Mouse (Mus musculus) liver, adult 2 months (tissue): Measurements from ENCODE around the gene Kdm3a. TPM values are rescaled to one million over a fixed set of nuclear protein-coding genes. Genes with fewer than 3 reads are reported as not detected.

Experiments used
- DNase-seq: peaks from one replicate; pipeline ENCODE4 v3.0.0-alpha.2; 2011; ENCODE audit warnings: low read depth, low spot score; ENCODE audit errors: extremely low read depth
- H3K27ac ChIP-seq: fragments of 200-500 bp; replicated peaks from 2 replicates; pipeline ENCODE4 v1.5.1; 2012; ENCODE audit warnings: low read depth, mild to moderate bottlenecking, control low read depth, inconsistent platforms, low read length; ENCODE audit not compliant: insufficient read depth
- H3K27me3 ChIP-seq: fragments of 200-500 bp; 2 replicates; pipeline ENCODE4 v1.6.1; 2012; ENCODE audit warnings: mild to moderate bottlenecking, moderate library complexity, low read length, inconsistent platforms; ENCODE audit not compliant: control insufficient read depth, insufficient read depth
- H3K36me3 ChIP-seq: fragments of 200-500 bp; 2 replicates; pipeline ENCODE4 v1.6.1; 2012; ENCODE audit warnings: low read length, inconsistent platforms; ENCODE audit not compliant: control insufficient read depth, insufficient read depth
- H3K4me1 ChIP-seq: fragments of 200-500 bp; 2 replicates; pipeline ENCODE4 v1.6.1; 2011; ENCODE audit warnings: low read length; ENCODE audit not compliant: control insufficient read depth, insufficient read depth
- H3K4me3 ChIP-seq: fragments of 200-500 bp; 2 replicates; pipeline ENCODE4 v1.5.1; 2011; ENCODE audit warnings: low read depth, mild to moderate bottlenecking, control low read depth, low read length, moderate library complexity; ENCODE audit not compliant: insufficient read depth
- H3K79me2 ChIP-seq: fragments of 200-500 bp; 2 replicates; pipeline ENCODE4 v1.6.1; 2012; ENCODE audit warnings: inconsistent platforms, mild to moderate bottlenecking, low read length, moderate library complexity; ENCODE audit not compliant: control insufficient read depth, insufficient read depth
- H3K9ac ChIP-seq: fragments of 200-500 bp; 2 replicates; pipeline ENCODE4 v1.6.1; 2012; ENCODE audit warnings: low read depth, mild to moderate bottlenecking, control low read depth, inconsistent platforms, low read length
- CTCF ChIP-seq: fragments of 200-500 bp; IDR thresholded peaks from 2 replicates; pipeline ENCODE4 v1.5.1; 2011; ENCODE audit warnings: low read depth, low read length, control low read depth
- POLR2A ChIP-seq: fragments of 200-500 bp; IDR thresholded peaks from 2 replicates; pipeline ENCODE4 v1.6.1; 2011; ENCODE audit warnings: low read length, control low read depth; ENCODE audit not compliant: insufficient read depth; ENCODE audit errors: extremely low read depth
- WGBS: fragments of 180-500 bp; shearing (Covaris S2); methylation state at CpG from one replicate; pipeline ENCODE4 v1.1.7; 2018; 5-methylcytosine and 5-hydroxymethylcytosine counted together
- polyA plus RNA-seq: library from polyadenylated mRNA; depleted of rRNA; stranded (reverse); fragments of >200 nt; gene quantifications from 2 replicates; pipeline ENCODE4 v1.2.3, GENCODE M21; 2012
- total RNA-seq: library from RNA; depleted of rRNA; stranded (reverse); fragments of >200 nt; gene quantifications from 2 replicates; pipeline ENCODE4 v1.2.3, GENCODE M21; 2014

Kdm3a gene
- total and polyA plus RNA-seq, 2 experiments = 4.0 to 17.6 TPM

GRCm38 (mm10) chr6:71624723-71625122 lies 8.1 kb downstream of the Kdm3a start:
- Histone ChIP-seq H3K36me3 (peaks cover 55% of the 10 kb centered on the region), H3K27me3 (no peaks in the 10 kb centered on the region), H3K79me2 (no peaks in the 10 kb centered on the region), H3K4me1 (peaks cover 6% of the 10 kb centered on the region; the same call in 1 of the 2 replicates), H3K9ac (no peak overlapping the region), H3K4me3 (no peak overlapping the region), H3K27ac (no peak overlapping the region)
- TF ChIP-seq POLR2A (no peak), CTCF (no peak)
- no peak for DNase-seq

- Histone ChIP-seq H3K9ac (no peak overlapping the region), H3K79me2 (no peaks in the 10 kb centered on the region), H3K36me3 (peaks cover 58% of the 10 kb centered on the region), H3K4me1 (peaks cover 3% of the 10 kb centered on the region; the same call in 1 of the 2 replicates), H3K4me3 (no peak overlapping the region), H3K27me3 (no peaks in the 10 kb centered on the region), H3K27ac (no peak overlapping the region)
- WGBS = 48% methylated on average over 5 of the region's 5 CpGs
- DNase-seq = peak; percentile 27
- no peak for TF ChIP-seq POLR2A
- TF ChIP-seq CTCF = no peak
Measured at GRCm38 (mm10) chr6:71621981-71622380, 10.8 kb downstream of the Kdm3a start.

GRCm38 (mm10) chr6:71621551-71621950 lies 11.2 kb downstream of the Kdm3a start:
- no peak overlapping the region for H3K4me3 ChIP-seq
- H3K9ac ChIP-seq = no peak overlapping the region
- no peak for TF ChIP-seq POLR2A
- H3K4me1 ChIP-seq = no peaks in the 10 kb centered on the region; the same call in 1 of the 2 replicates
- H3K27ac ChIP-seq = no peak overlapping the region
- no peaks in the 10 kb centered on the region for H3K27me3 ChIP-seq
- H3K79me2 ChIP-seq = no peaks in the 10 kb centered on the region
- 79% methylated on average over 5 of the region's 5 CpGs for WGBS
- H3K36me3 ChIP-seq = peaks cover 61% of the 10 kb centered on the region
- DNase-seq = no peak

GRCm38 (mm10) chr6:71616959-71617358 lies 15.8 kb downstream of the Kdm3a start:
- TF ChIP-seq CTCF (no peak), POLR2A (no peak)
- Histone ChIP-seq H3K4me3 (no peak overlapping the region), H3K79me2 (no peaks in the 10 kb centered on the region; the same call in 1 of the 2 replicates), H3K27me3 (no peaks in the 10 kb centered on the region), H3K4me1 (no peaks in the 10 kb centered on the region), H3K9ac (no peak overlapping the region), H3K27ac (no peak overlapping the region), H3K36me3 (peaks cover 60% of the 10 kb centered on the region)
- WGBS = 76% methylated on average over 5 of the region's 5 CpGs
- DNase-seq = no peak

GRCm38 (mm10) chr6:71613225-71613624 lies 19.6 kb downstream of the Kdm3a start:
- no peaks in the 10 kb centered on the region for H3K27me3 ChIP-seq
- peaks cover 64% of the 10 kb centered on the region for H3K36me3 ChIP-seq
- no peak overlapping the region for H3K27ac ChIP-seq
- DNase-seq = no peak
- H3K4me1 ChIP-seq = no peaks in the 10 kb centered on the region
- no peak for TF ChIP-seq CTCF
- no peak for TF ChIP-seq POLR2A
- H3K4me3 ChIP-seq = no peak overlapping the region
- H3K79me2 ChIP-seq = no peaks in the 10 kb centered on the region; the same call in 1 of the 2 replicates
- H3K9ac ChIP-seq = no peak overlapping the region

GRCm38 (mm10) chr6:71609968-71610367 lies 22.8 kb downstream of the Kdm3a start:
- peaks cover 59% of the 10 kb centered on the region for H3K36me3 ChIP-seq
- DNase-seq = no peak
- no peaks in the 10 kb centered on the region for H3K4me1 ChIP-seq
- H3K4me3 ChIP-seq = no peak overlapping the region
- H3K27ac ChIP-seq = no peak overlapping the region
- no peaks in the 10 kb centered on the region for H3K27me3 ChIP-seq
- WGBS = 82% methylated on average over 7 of the region's 7 CpGs
- TF ChIP-seq CTCF = no peak
- no peak for TF ChIP-seq POLR2A
- no peak overlapping the region for H3K9ac ChIP-seq
- H3K79me2 ChIP-seq = no peaks in the 10 kb centered on the region

- Histone ChIP-seq H3K9ac (no peak overlapping the region), H3K79me2 (no peaks in the 10 kb centered on the region), H3K27ac (no peak overlapping the region), H3K27me3 (no peaks in the 10 kb centered on the region), H3K4me3 (no peak overlapping the region), H3K36me3 (peaks cover 60% of the 10 kb centered on the region), H3K4me1 (no peaks in the 10 kb centered on the region)
- TF ChIP-seq POLR2A (no peak), CTCF (no peak)
- DNase-seq = no peak
Measured at GRCm38 (mm10) chr6:71608994-71609393, 23.8 kb downstream of the Kdm3a start.
